Mouse (Mus musculus): ENCODE results near the gene Nr4a3. TPM values are rescaled to one million over a fixed set of nuclear protein-coding genes. Genes with fewer than 3 reads are reported as not detected.

Nr4a3 gene
- polyA plus RNA-seq, 1 experiment from 2014 or later: 0.65 TPM

DNA sequence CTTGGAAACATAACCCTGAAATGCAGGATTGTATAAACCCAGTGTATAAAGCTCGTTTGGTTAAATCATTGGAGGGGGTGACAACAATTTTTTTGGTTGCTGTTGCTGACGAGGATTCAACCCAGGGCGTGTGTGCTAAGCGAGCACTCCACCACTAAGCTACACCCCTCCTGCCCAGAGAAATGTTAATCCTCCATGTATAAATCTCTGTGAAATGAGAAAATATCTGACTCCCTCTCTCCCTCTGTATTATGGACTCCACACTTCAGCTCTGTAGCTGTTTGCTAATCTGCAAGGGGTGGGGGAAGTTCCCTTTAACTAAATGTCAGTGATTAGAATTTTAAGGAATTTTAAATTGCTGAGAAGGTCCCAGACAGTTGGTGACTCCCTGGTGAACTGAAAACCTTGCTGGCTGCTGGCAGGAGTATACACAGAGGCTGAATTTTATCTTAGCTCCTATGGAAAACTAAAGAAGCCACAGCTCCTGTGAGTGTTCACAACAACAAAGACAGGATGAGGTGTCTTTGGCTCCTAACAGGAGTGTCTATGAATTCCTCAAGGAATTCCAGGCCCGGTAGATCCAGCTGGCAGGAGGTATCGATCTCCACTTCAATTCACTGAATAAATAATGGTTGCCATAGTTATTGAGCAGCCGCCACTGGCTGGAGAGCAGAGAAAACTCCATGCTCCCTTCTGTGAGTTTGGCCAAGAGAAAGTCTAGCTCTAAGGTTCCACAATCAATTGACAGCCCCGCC, 34.5 kb downstream of the Nr4a3 start:
- no peaks in the 10 kb centered on the region for H3K36me3 ChIP-seq (ENCODE audit: control insufficient read depth, insufficient read depth, low read length)
- DNase-seq (ENCODE audit: low spot score): no peak
- H3K27ac ChIP-seq (replicated peaks; ENCODE audit: low read depth, low read length): no peak overlapping the region
- WGBS: 62% methylated on average over 8 of the region's 8 CpGs
- no peaks in the 10 kb centered on the region for H3K9me3 ChIP-seq (ENCODE audit: control insufficient read depth, low read length)
- no peak overlapping the region for H3K4me2 ChIP-seq (ENCODE audit: low read depth, low read length)
- no peak for ATAC-seq (ENCODE audit: low read depth)
- H3K4me3 ChIP-seq (ENCODE audit: low read depth, low read length): no peak overlapping the region
- H3K4me1 ChIP-seq (ENCODE audit: control insufficient read depth, insufficient read depth, low read length): peaks cover 13% of the 10 kb centered on the region
- no peaks in the 10 kb centered on the region for H3K27me3 ChIP-seq (replicated peaks; ENCODE audit: control insufficient read depth, insufficient read depth, low read length)
- no peak overlapping the region for H3K9ac ChIP-seq (ENCODE audit: low read depth, low read length)

DNA sequence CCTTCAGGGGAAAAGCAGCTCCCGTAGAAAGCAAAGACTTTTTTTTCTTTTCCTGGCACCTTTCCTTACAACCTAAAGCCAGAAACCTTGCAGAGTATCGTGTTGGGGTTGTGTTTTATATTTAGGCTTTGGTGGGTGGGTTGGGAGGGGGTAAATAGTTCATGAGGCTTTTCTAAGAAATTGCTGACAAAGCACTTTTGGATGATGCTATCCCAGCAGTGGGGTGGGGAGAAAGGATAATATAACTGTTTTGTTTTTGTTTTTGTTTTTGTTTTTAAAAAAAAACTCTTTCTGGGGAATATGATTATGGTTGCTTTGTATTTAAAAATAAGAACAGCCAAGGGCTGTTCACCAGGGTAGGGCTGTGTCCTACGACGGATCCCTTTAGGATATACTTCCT, 38.5 kb downstream of the Nr4a3 start:
- WGBS: 76% methylated on average over 4 of the region's 4 CpGs
- no peak for DNase-seq (ENCODE audit: low spot score)
- Histone ChIP-seq H3K9ac (ENCODE audit: low read depth, low read length) (no peak overlapping the region), H3K27ac (replicated peaks; ENCODE audit: low read depth, low read length) (no peak overlapping the region), H3K9me3 (ENCODE audit: control insufficient read depth, low read length) (no peaks in the 10 kb centered on the region), H3K4me1 (ENCODE audit: control insufficient read depth, insufficient read depth, low read length) (no peaks in the 10 kb centered on the region; the same call in 1 of the 2 replicates), H3K36me3 (ENCODE audit: control insufficient read depth, insufficient read depth, low read length) (no peaks in the 10 kb centered on the region), H3K4me3 (ENCODE audit: low read depth, low read length) (no peak overlapping the region), H3K27me3 (replicated peaks; ENCODE audit: control insufficient read depth, insufficient read depth, low read length) (no peaks in the 10 kb centered on the region), H3K4me2 (ENCODE audit: low read depth, low read length) (no peak overlapping the region)
- ATAC-seq (ENCODE audit: low read depth): no peak

DNA sequence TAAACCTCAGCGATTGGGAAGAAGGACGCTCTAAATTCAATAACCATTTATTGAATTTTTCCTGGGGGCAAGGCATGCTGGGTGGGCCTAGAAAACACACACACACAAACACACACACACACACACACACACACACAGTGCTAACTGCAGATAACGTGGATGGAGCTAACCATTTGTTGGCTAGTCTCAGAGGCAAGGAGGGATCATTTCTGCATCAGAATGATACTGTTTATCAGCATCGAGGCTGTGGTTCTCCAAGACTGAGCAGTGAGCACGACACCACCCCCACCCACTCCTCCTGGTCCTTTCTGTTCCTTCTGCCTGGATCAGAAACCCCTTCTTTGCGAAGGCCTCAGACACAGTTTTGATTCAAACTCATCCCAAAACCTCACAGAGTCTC, 41.7 kb downstream of the Nr4a3 start:
- Histone ChIP-seq H3K4me3 (ENCODE audit: low read depth, low read length) (no peak overlapping the region), H3K36me3 (ENCODE audit: control insufficient read depth, insufficient read depth, low read length) (no peaks in the 10 kb centered on the region), H3K9me3 (ENCODE audit: control insufficient read depth, low read length) (no peaks in the 10 kb centered on the region), H3K27me3 (replicated peaks; ENCODE audit: control insufficient read depth, insufficient read depth, low read length) (no peaks in the 10 kb centered on the region), H3K4me2 (ENCODE audit: low read depth, low read length) (no peak overlapping the region), H3K27ac (replicated peaks; ENCODE audit: low read depth, low read length) (no peak overlapping the region), H3K4me1 (ENCODE audit: control insufficient read depth, insufficient read depth, low read length) (no peaks in the 10 kb centered on the region), H3K9ac (ENCODE audit: low read depth, low read length) (no peak overlapping the region)
- WGBS: 61% methylated on average over 6 of the region's 6 CpGs
- ATAC-seq (ENCODE audit: low read depth): no peak
- no peak for DNase-seq (ENCODE audit: low spot score)

DNA sequence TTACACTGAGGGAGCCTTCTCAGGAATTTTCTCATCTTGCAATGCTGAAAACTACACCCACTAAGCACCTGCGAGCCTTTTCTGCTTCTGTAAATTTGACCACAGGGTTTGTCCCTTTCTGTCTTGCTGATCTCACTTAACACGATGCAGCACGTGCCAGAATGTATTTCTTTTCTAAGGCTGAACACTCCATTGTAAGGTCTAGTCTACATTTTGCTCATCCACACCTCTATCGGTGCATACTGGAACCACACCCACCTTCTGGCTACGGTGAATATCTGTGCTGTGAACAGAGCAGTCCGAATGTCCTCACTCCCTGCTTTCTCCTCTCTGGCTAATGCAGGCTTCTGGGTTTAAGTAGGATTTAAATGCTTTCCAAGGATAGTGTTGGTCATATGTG, 42.5 kb downstream of the Nr4a3 start:
- H3K27me3 ChIP-seq (replicated peaks; ENCODE audit: control insufficient read depth, insufficient read depth, low read length): no peaks in the 10 kb centered on the region
- H3K4me3 ChIP-seq (ENCODE audit: low read depth, low read length): no peak overlapping the region
- H3K9me3 ChIP-seq (ENCODE audit: control insufficient read depth, low read length): no peaks in the 10 kb centered on the region
- WGBS: 73% methylated on average over 6 of the region's 6 CpGs
- H3K9ac ChIP-seq (ENCODE audit: low read depth, low read length): no peak overlapping the region
- H3K27ac ChIP-seq (replicated peaks; ENCODE audit: low read depth, low read length): no peak overlapping the region
- ATAC-seq (ENCODE audit: low read depth) (no peak), DNase-seq (ENCODE audit: low spot score) (no peak)
- no peak overlapping the region for H3K4me2 ChIP-seq (ENCODE audit: low read depth, low read length)
- H3K4me1 ChIP-seq (ENCODE audit: control insufficient read depth, insufficient read depth, low read length): no peaks in the 10 kb centered on the region
- no peaks in the 10 kb centered on the region for H3K36me3 ChIP-seq (ENCODE audit: control insufficient read depth, insufficient read depth, low read length)

DNA sequence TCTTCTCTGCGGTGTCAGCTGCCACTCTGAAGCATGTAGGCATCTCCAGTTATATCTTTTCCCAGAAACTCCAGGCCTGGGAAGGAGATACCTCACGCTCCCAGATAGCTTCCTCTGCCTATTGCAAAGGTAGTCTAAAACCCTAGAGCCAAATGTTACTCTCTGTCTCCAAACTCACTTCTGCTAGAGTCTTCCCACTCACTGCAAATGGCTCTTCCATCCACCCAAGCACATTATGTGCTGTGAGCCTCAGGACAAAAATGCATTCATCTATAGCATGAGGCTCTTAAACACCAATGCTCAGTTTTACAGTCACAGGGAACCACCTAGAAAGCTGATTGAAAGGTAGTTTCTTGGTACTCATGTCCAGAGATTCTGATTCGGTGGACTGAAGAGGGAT, 48.3 kb downstream of the Nr4a3 start:
- Histone ChIP-seq H3K4me2 (ENCODE audit: low read depth, low read length) (no peak overlapping the region), H3K27me3 (replicated peaks; ENCODE audit: control insufficient read depth, insufficient read depth, low read length) (no peaks in the 10 kb centered on the region), H3K9ac (ENCODE audit: low read depth, low read length) (no peak overlapping the region), H3K4me3 (ENCODE audit: low read depth, low read length) (no peak overlapping the region), H3K36me3 (ENCODE audit: control insufficient read depth, insufficient read depth, low read length) (no peaks in the 10 kb centered on the region), H3K27ac (replicated peaks; ENCODE audit: low read depth, low read length) (no peak overlapping the region), H3K9me3 (ENCODE audit: control insufficient read depth, low read length) (no peaks in the 10 kb centered on the region), H3K4me1 (ENCODE audit: control insufficient read depth, insufficient read depth, low read length) (no peaks in the 10 kb centered on the region)
- no peak for DNase-seq (ENCODE audit: low spot score)
- 69% methylated on average over 3 of the region's 3 CpGs for WGBS
- no peak for ATAC-seq (ENCODE audit: low read depth)

DNA sequence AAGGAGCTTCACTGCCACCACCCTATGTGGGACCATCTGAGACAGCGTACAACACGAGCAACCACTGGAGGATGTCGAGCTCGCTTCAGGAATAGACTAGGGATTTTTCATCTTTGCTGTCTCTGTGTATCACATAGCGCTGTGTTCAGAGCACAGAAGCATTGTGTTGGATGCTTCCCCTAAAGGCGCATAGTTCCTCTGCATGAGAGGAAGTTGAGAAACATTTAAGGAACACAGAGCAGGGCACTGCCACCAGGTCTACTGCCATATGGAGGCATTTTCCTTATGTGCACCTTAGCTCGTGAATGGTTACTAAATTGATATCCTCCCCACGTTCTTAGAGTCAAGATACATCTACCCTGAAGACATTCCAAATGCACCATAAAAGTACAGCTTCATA, 55.3 kb downstream of the Nr4a3 start:
- no peak overlapping the region for H3K27ac ChIP-seq (replicated peaks; ENCODE audit: low read depth, low read length)
- H3K27me3 ChIP-seq (replicated peaks; ENCODE audit: control insufficient read depth, insufficient read depth, low read length): no peaks in the 10 kb centered on the region
- H3K36me3 ChIP-seq (ENCODE audit: control insufficient read depth, insufficient read depth, low read length): no peaks in the 10 kb centered on the region
- no peaks in the 10 kb centered on the region for H3K9me3 ChIP-seq (ENCODE audit: control insufficient read depth, low read length)
- DNase-seq (ENCODE audit: low spot score): no peak
- no peaks in the 10 kb centered on the region for H3K4me1 ChIP-seq (ENCODE audit: control insufficient read depth, insufficient read depth, low read length)
- WGBS: 82% methylated on average over 8 of the region's 8 CpGs
- no peak for ATAC-seq (ENCODE audit: low read depth)
- H3K9ac ChIP-seq (ENCODE audit: low read depth, low read length): no peak overlapping the region
- no peak overlapping the region for H3K4me3 ChIP-seq (ENCODE audit: low read depth, low read length)
- H3K4me2 ChIP-seq (ENCODE audit: low read depth, low read length): no peak overlapping the region

DNA sequence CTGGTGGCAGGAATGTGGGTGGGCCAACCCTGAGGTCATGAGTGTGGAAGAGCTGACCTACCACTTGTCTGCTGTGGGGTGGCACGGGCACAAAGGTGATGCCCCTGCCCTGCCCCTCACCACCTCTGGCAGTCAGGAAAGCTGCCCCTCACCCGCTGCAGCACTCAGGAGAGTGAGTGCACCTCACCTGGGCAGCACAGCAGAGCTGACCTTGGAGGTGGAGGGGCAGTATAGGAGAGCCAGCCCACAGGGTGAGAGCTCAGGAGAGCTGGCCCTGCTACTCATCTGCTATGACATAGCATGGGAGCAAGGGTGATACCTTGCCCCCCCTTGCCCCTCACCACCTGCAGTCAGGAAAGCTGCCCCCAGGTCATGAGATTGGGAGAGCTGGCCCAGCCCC, 57.0 kb downstream of the Nr4a3 start:
- Histone ChIP-seq H3K9ac (ENCODE audit: low read depth, low read length) (no peak overlapping the region), H3K27me3 (replicated peaks; ENCODE audit: control insufficient read depth, insufficient read depth, low read length) (no peaks in the 10 kb centered on the region), H3K36me3 (ENCODE audit: control insufficient read depth, insufficient read depth, low read length) (no peaks in the 10 kb centered on the region), H3K9me3 (ENCODE audit: control insufficient read depth, low read length) (no peaks in the 10 kb centered on the region), H3K4me2 (ENCODE audit: low read depth, low read length) (no peak overlapping the region), H3K4me1 (ENCODE audit: control insufficient read depth, insufficient read depth, low read length) (no peaks in the 10 kb centered on the region), H3K27ac (replicated peaks; ENCODE audit: low read depth, low read length) (no peak overlapping the region), H3K4me3 (ENCODE audit: low read depth, low read length) (no peak overlapping the region)
- no peak for DNase-seq (ENCODE audit: low spot score)
- 85% methylated on average over 2 of the region's 2 CpGs for WGBS
- no peak for ATAC-seq (ENCODE audit: low read depth)

DNA sequence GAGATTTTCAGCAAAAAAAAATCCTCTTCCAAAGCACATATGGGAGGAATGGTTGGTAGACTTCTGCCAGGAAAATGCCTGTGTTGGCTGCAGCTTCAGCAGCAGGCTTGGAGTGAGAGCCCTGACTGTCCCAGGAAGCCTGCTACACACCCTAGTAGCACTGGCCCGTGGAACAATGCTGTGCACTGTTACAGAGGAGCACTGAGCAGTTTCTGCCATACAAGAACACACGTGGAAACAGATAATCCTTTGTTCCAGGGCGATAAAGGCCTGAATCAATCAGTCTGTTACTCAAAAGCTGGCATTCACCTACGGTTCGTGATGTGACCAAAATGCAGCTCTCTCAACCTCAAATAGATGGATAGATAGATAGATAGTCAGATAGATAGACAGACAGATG, 60.4 kb downstream of the Nr4a3 start:
- no peak overlapping the region for H3K4me2 ChIP-seq (ENCODE audit: low read depth, low read length)
- no peak overlapping the region for H3K27ac ChIP-seq (replicated peaks; ENCODE audit: low read depth, low read length)
- 36% methylated on average over 5 of the region's 5 CpGs for WGBS
- no peak for ATAC-seq (ENCODE audit: low read depth)
- DNase-seq (ENCODE audit: low spot score): no peak
- H3K9me3 ChIP-seq (ENCODE audit: control insufficient read depth, low read length): no peaks in the 10 kb centered on the region
- no peaks in the 10 kb centered on the region for H3K36me3 ChIP-seq (ENCODE audit: control insufficient read depth, insufficient read depth, low read length)
- H3K27me3 ChIP-seq (replicated peaks; ENCODE audit: control insufficient read depth, insufficient read depth, low read length): no peaks in the 10 kb centered on the region
- no peaks in the 10 kb centered on the region for H3K4me1 ChIP-seq (ENCODE audit: control insufficient read depth, insufficient read depth, low read length)
- H3K4me3 ChIP-seq (ENCODE audit: low read depth, low read length): no peak overlapping the region
- H3K9ac ChIP-seq (ENCODE audit: low read depth, low read length): no peak overlapping the region

DNA sequence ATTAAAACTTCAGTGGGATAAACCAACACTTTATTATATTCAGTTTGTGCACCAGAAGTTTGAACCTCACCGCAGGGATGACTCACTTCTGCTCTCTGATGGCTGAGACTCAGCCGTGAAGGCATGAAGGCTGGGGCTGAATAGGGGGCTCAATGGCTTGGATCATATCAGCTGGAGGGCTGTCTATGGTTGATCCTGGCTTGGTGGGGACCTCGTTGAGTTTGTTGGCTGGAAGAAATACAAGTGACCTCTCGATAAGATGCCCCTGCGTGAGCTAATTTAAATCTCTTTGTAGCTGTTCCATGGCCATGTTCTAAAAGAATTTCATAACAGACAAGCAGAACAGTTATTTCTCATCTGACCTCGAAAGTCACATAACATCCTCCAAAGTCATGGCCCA, 62.1 kb downstream of the Nr4a3 start:
- H3K4me2 ChIP-seq (ENCODE audit: low read depth, low read length): no peak overlapping the region
- no peak overlapping the region for H3K4me3 ChIP-seq (ENCODE audit: low read depth, low read length)
- no peak overlapping the region for H3K9ac ChIP-seq (ENCODE audit: low read depth, low read length)
- H3K27ac ChIP-seq (replicated peaks; ENCODE audit: low read depth, low read length): no peak overlapping the region
- WGBS: 86% methylated on average over 6 of the region's 6 CpGs
- H3K36me3 ChIP-seq (ENCODE audit: control insufficient read depth, insufficient read depth, low read length): no peaks in the 10 kb centered on the region
- H3K9me3 ChIP-seq (ENCODE audit: control insufficient read depth, low read length): no peaks in the 10 kb centered on the region
- H3K27me3 ChIP-seq (replicated peaks; ENCODE audit: control insufficient read depth, insufficient read depth, low read length): no peaks in the 10 kb centered on the region
- no peak for DNase-seq (ENCODE audit: low spot score)
- no peak for ATAC-seq (ENCODE audit: low read depth)
- no peaks in the 10 kb centered on the region for H3K4me1 ChIP-seq (ENCODE audit: control insufficient read depth, insufficient read depth, low read length)
